Mouse (Mus musculus) frontal cortex, postnatal 10 days (tissue): Measurements from ENCODE around the gene Ddah1.
"Not testable (repeated sequence)": the region's sequence is repeated elsewhere in the genome, so short reads cannot be mapped to it uniquely, and the experiment has no call there.

Experiments used
- DNase-seq, 2 experiments: peaks; one replicate each; pipeline ENCODE4 v3.0.0; 2022; ENCODE audit warnings: low spot score in 2 of 2, mixed read lengths in 1 of 2

The Ddah1 gene

DNA sequence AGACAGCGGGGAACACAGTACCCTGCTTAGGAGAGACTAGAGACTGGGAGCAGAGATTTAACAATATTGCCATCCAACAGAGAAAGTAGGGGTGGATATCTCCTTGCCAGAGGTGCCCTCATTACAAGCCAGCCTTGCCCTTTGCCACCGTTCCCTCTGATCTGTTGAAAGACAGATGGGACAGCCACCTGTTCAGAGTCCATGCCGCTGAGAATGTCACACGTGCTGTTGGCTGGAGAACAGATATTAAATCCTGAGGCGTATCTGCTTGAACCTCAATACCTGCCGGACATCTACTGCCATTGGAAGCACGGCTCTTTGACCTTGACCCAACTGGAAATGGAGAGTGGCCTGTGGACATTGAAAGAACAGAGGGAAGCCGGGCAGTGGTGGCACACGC, 148.1 kb downstream of the Ddah1 start:
- no peak for DNase-seq

DNA sequence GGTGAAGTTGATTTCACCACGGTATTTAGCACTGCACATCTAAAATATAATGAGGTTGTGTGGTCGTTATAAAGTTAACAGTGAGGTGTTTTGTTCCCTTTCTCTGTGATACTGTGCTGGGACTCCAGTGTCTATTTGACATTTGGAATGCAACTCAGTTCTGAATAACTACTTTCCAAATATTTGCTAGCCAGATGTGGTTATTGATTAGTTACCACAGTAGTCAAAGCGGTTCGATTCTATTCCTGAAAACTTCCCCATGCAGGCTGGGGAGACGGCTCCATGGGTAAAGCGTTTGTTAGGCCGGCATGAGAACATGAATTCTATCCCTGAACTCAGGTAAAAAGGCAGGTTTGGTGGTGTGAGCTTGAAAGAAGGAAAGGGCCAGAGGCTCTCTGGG, 154.0 kb downstream of the Ddah1 start:
- DNase-seq: no peak

DNA sequence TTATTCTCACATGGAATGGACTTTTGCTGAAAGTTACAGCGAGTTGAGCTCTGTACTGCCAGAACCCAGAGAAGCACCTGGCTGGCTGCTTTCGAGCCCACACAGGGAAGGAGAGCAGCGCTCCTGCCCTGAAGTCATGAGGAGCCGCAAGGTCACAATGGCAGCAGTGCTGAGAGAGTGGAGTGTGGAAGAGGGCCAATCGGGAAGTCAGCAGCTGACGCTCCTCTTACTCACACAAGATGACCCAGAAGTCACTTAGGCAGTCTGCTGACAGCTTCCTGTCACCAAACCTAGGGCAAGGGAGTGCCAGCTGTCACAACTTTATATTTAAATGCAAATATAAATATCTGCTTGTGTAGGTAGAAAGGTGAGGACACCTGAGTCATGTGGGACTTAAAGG, 154.8 kb downstream of the Ddah1 start:
- no peak for DNase-seq

DNA sequence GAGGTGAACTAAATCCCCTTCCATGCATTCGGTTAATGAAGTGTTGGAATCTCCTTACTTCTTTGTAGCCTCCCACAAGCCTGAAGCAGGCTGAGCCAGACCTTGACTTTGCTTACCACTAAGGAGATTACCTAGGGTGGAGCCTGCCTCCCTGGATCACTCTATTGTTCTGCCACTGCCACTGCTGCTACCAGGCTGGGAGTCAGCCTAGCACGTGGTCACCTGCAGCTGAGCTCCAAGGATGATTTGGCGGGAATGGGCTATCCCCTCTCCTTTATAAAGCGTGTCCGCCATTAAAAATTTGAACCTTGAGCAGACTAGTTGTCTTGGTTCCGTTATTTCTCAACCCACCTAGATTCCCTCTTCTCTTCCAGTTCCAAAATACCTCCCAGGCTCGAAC, 155.5 kb downstream of the Ddah1 start:
- DNase-seq: not testable (repeated sequence)

DNA sequence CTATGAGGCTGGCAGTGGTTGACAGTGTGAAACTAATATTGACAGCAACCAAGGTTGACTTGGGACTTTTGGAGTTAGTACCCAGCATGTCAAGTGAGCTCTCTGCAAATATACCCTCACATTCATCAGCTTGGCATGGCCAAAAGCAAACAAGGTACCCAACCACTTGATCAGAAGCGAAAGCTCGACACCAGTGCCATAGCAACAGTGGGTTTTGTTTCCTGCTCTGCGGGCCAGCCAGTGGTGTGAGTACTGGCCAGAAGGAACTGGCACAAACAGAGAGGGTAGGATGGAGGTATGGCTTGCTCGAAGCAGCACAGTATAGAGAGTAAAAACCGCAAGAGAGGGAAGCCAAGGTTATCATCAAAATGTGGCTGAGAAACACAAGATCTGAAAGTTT, 157.9 kb downstream of the Ddah1 start:
- no peak for DNase-seq

DNA sequence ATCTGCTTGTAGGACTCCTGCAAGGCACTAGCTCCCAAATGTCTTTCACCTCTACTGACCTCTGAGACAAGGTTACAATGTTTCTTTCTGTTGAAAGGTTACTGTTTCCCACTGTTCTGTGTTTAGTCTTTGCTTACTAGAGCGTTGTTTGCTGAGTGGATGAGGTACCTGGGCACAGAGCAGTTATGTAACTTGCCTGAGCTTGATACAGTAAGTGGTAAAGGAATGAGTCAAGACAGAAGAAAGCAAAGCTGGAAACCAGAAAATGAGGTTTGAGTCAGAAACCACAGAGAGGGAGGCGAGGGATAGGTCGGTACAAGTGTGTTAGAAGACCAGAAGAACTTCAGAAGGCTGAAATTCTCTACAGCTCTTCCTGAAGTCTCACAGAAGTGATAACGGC, 158.4 kb downstream of the Ddah1 start:
- DNase-seq: no peak

DNA sequence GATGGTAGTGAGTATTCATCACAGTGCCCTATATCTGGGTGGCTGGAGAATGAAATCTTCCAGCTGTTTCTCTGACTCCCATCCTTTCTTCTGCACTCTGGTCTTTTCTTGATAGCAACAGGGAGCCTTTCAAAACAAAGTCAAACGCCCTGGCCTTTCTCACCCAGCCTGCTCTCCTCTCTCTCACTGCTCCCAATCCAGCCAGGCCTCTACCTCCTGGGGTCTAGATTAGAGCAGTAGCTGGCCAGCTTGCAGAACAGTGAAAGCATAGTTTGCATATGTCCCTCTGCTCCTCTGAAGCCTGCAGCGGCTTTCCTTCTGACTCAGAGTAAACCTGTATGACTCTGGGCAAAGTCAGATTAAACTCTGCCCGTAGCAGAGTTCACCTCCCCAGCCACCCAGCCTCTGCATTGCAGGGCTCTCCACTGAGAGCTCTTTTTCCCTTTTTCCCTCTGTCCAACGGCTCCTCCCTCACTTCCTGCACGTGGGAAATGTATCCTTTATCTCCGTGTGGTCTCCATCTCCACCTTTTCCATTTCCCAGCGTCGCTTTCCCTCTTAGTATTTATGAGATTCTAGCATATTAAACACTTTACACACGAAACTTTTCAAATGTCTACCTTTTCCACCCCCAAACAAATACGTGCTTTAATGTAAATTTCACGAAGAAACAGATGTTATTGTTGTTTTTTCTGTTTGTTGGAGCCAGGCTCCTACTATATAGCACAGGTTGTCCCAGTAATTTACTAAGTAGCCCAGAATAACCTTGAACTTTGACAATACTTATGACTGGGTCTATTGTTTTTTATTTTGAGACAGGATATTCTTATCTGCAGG, 163.8 kb downstream of the Ddah1 start, which contains the start of gene Bcl10:
TSS of gene Bcl10 (plus strand) at position 786 of the 836 bp plus-strand sequence.
- DNase-seq: no peak

DNA sequence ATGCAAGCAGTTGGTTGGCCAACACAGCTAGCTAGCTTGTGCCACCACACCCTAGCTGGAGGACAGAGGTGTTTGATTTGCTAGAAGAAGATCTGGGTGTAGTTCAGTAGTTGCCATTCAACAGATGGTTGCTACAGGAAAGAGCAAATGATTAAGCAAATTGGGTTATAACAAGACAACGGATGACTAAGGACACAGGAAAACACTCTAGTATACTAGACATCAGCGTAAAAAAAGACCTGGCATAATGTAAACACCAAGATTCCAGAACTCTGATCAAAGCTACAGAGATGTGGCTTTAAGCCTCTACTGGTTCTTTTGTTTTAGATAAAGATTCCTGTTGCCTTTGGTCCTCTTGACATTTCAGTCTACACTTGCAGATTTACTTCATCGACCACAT, 164.5 kb downstream of the Ddah1 start:
- DNase-seq: no peak

DNA sequence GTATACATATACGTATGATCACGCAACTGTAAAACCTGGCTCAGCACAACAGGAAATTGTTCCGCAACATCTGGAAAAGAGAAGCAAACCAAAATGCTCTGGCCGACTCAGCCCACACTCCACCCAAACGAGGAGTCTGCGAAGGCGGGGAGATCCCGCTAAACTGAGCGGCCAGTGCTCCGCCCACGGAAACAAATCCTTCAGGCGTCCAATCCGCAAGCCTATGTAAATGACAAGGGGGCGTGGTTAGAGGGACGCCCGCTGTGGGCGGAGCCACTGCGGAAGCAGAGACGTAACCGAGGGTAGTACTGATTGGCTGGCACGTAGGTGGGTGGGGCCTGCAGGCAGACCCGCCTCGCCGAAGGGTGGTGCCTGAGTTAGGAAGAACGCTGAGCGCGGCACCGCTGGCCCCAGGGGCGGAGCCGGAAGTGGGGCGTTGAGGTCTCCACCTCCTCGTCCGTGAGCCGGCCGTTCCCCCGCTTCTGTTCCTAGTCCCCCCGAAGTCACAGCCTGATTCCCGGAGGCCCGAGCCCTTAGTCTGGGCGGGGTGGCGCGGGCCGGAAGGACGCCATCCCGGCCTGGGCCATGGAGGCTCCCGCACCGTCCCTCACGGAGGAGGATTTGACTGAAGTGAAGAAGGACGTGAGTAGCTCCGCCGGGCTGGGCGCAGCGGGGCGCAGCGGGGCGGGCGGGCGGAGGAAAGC, 165.6 kb downstream of the Ddah1 start:
- peak; percentile 98 to 99 for DNase-seq

DNA sequence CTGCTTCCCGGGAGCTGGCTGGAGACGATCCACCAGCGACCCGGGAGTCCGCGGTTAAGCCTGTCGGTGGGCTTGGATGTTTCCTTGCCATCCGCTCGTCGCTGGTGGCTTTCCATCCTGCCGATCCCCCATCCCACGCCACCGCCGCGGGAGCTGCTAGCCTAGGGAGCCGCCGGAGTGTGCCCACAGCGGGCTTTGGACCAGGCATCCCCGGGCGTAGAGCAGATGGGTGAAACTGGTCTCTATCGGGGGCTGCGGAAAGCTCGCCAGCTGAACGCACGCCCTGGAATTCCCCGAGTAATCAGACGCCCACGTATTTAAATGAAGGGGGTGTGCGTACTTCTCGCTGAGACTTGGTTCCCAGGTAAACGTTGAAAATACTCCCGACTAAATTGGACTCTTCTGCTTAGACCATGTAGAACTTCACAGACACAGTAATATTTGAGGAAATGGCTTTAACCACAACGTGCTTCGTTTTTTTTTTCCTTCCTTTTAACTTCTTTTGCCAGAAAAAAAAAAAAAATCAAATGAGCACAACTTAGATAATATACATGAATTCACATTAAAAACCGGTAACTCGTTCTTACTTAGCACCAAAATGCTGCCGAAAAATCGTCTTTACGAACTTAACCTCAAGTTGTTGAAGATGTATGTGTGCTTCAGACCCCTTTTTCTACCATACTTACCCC, 166.3 kb downstream of the Ddah1 start:
- peak; percentile 31 to 56 for DNase-seq

DNA sequence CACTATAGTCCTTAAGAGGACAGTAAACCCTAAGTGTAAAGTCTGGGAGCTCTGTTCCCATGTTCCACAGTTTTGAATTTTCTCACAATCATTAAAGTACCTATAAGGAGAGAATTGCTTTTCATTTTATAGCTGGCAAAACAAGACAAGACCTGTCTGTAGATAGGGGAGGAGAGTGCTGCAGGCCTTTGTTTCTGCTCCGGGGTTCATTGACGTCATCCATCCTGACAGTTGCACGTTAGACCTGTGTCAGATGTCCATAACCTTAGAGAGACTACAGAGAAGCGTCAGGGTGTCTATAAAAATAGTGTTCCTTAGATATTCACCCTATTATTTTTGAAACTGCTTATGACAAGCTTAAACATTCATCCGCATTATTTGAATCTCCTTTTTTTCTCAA, 167.0 kb downstream of the Ddah1 start:
- no peak for DNase-seq

DNA sequence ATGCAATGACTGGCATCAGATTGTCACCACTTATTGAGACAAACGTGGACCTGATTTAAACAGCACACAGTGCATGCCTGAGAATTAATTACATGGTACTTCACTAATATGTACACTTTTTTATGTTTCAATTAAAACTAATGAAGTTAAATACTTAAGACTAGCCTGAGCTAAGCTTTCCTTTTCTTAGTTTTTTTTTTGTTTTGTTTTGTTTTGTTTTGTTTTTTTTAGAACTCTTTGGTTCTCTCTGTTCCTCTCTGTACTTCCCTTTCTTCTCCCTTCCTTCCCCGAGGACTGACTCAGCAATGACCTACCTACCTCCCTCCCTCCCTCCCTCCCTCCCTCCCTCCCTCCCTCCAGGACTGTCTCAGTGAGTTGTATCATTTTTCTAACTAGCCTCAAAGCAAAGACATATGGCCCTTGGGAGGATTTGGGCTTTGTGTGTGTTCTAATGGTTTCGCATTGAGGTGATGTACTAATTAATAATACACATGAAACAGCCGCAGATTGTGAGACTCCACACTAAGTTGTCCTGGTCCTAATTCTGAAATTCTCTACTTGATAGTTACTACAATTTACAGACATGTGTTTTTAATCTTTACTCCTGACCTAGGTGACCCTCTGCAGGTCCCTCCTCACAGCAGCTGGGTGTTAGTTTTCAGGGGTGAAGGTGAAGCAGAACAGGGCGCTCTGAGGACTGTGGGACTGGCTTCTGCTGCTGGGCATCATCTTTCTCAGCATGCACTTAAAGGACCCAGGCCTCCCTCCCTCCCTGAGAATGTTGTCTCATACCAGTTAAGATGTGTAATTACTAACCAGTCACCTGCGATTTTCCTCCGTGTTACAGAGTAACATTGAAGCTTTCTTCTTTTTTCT, 171.3 kb downstream of the Ddah1 start:
- no peak for DNase-seq

DNA sequence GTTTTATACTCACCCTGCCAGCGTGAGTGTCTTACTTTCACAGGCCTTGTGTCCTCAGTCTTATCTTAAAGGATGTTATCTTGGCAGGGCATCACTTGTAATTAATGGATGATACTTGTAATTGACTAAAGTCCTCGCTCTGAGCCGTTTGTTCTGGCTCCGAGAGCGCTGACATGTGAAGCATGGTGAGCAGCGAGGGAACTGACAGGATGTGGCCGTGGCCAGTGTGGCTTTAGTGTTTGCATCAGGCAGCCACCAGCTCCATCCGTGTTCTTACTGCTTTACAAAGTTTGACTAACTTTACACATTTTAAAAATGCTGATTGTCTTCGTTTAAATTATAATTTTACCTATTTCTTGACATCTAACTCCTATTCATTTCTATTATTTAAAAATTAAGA, 175.4 kb downstream of the Ddah1 start:
- no peak for DNase-seq

DNA sequence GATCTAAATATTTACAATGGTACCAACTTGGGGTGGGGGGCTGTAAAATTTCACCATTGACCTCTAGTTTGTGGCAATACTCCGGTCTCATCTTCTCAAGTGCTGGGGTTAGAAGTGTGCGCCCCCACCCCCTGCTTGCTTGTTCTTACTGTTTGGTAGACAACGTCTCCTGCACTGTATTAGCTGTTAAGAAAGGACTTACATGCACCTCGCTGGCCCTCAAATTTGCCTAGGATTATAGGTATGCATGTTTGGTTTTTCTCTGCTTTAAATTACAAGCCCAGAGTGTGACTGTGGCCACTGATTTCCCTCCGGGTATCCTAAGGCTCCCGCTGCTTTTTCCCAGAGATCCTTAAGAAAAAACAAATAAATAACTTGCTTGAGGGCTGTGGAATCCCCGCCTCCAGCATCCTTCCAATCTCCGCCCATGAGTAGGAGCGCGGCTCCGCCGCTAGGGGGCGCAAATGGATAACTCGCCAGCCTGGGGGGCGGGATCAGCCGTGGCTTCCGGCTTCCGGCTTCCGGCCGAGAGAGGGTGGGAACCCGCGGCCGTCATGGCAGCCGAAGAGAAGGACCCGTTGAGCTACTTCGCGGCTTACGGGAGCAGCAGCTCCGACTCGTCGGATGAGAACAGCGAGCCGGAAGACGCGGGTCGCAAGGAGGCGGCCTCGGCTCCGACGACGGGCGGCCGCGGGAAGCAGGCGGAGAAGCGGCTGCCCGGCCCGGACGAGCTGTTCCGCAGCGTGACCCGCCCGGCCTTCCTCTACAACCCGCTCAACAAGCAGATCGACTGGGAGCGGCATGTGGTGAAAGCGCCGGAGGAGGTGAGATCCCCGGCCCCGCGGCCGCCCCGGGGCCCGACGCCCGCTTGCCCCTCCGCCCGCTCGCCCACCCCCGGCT, 179.3 kb downstream of the Ddah1 start, which contains the start of gene 2410004B18Rik:
TSS of gene 2410004B18Rik (plus strand) at position 510 of the 900 bp plus-strand sequence.
- DNase-seq: peak; percentile 73 to 89

DNA sequence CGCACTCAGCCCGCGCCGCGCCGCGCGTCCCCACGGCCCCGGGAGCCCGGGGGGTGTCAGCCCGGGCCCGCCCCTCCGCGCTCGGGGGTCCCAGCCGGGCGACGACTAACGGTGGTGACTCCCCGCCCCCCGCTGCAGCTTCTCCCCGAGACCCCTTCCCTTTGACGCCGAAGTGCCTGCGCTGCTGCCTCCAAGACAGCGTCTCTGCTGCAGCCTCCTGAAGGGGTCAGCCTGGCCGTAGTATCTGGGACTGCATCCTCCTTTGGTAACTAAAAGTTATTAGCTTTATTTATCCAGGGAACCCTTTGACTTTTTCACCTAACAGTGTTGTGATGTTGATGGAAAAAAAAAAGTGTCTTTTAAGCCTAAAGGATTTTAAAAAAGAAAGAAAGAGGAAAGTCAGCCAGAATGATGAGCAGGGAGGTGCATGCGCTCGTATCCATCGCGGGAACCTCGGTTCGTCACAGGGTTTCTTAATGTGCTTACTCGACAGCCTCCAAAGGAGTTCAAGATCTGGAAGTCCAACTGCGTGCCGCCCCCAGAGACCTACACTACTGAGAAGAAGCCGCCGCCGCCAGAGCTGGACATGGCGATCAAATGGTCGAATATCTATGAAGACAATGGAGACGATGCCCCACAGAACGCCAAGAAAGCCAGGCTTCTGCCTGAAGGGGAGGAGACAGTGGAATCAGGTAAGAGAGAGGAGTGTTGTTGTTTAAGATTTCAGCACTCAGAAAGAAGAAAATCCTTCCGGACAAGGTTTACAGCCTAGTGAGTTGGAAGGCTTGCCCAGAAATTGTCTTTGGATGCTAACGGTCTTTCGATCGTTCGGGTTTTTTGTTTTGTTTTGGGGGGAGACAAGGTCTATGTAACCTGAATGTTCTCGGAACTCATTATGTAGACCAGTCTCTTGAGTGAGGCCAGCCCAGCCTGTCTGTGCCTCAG, 180.2 kb downstream of the Ddah1 start:
- DNase-seq: peak in 1 of 2 experiments; percentile 22

DNA sequence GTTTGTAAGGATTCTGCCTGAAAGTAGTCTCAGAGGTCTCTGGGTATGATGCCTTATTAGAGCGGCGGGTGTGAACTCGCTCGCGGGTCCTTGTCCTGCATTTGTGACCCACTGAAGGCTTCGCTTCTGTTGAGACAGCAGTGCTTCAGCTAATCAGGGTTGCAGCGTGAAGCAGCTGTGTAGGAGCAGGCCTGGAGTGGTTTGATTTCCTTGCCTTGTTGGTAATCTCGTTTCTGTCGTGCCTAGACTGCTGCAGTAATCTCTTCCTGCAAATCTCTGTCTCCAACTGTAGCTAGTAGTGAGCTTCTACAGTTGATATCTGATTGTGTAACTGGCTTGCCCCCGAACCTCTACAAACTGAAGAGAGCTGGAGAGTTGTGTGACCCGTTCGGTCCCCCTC, 180.9 kb downstream of the Ddah1 start:
- no peak for DNase-seq

DNA sequence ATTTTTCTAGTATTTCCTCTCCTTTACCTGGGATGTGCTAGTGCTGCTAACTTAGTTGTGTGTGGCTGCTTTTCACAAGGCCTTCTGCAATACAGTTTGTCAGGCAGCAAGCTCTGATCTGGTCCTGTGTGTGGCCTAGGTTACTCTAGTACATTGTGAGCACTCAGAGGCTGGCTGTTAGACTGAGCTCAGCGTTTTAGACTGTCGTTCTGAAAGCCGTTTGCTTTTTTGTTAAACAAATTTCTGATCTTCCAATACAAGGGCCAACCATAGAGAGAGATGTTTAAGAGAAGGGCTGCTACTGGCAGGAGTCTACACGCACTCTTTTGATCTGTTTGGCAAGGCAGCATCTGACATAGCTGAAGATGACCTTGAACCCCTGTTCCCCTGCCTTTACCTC, 181.5 kb downstream of the Ddah1 start:
- no peak for DNase-seq

DNA sequence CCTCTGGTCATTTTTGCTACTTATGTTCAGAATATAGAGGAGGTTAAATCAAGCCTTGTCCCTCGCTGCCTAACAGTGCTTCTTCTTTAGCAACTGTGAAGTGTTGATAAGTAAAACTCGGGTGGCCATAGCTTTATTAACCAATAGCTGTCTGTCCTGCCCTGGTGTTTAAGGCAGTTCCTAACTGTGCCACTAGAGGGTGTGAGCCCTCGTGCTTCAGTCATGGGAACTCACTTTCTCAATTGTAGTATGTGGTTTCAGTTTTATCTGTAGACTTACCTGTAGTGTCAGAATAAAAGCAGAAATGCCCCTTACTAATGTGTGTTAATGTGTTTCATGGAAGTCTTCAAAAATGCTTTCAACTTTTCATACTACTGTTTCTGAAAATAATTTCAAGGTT, 183.5 kb downstream of the Ddah1 start:
- DNase-seq: peak in 1 of 2 experiments; percentile 55
